Mouse (Mus musculus): ENCODE measurements around the gene Samd5.

Samd5 gene

GRCm38 (mm10) chr10:9574135-9574534 lies 100.9 kb downstream of the Samd5 start:
- DNase-seq (ENCODE audit: low read depth, low spot score): no peak

Data from A20 (cell line).